ENCODE assay signal across 8 mouse cellular contexts in the genomic region with DNA sequence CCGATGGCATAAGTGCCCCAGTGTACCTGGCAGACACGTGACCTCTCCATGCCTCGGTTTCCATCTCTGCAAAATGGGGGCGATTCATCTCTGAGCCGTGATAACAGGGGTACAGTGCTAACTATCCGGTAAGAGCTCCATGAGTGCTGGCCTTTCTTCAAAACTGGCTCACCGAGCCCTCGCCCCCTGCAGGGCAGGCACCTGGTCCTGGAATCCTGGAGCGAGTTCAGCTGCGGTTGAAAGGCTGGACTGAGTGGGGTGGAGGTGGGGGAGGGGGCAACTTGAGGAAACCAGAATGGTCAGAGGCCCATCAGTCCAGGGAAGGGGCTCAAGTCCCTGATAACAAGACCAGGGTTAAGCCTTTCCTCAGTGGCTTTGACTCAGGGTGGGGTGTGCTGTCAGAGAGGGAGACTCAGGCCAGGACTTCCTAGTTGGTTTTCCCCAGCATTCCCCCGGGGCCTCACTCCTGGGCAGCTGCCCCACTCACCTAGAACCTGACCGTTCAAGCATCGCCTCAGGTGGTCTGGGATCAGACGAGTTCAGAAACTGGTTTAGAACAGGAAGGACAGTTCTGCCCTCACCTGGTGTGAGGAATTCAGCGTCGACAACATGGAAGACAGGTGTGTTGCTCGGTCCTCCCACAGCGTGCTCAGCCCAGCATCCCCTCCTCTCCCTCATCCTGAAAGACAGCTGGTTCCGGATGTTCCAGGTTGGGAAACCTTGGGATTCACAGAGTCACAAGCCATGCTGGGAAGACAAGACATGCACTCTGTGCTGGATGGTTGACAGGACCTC. TPM values are rescaled to one million over a fixed set of nuclear protein-coding genes. Genes with fewer than 3 reads are reported as not detected.
A peak's percentile ranks its signal among the peaks of the same experiment; 100 is the strongest.
DNase-seq lines count a peak whose midpoint lies in the region; ATAC-seq and TF ChIP-seq lines count a peak whose summit lies in the region.

No protein-coding gene starts in this region.

- no peaks in the 10 kb centered on the region for H3K36me3 ChIP-seq in kidney, postnatal 0 days (ENCODE audit: insufficient read depth, low read length)
- no peaks in the 10 kb centered on the region for H3K36me3 ChIP-seq in forebrain, postnatal 0 days (ENCODE audit: insufficient read depth)
- H3K36me3 ChIP-seq in midbrain, embryonic 15.5 days (replicated peaks) = no peaks in the 10 kb centered on the region

- no peak overlapping the region for H3K27ac ChIP-seq in kidney, postnatal 0 days
- H3K27ac ChIP-seq in cerebellum, adult 2 months (ENCODE audit: insufficient read depth, low read length) = peak overlapping the region; percentile 96
- no peak overlapping the region for H3K27ac ChIP-seq in forebrain, postnatal 0 days (ENCODE audit: low read depth, low read length)
- H3K27ac ChIP-seq in midbrain, embryonic 15.5 days = no peak overlapping the region

- no peaks in the 10 kb centered on the region for H3K9me3 ChIP-seq in kidney, postnatal 0 days (replicated peaks; ENCODE audit: low read length)
- no peaks in the 10 kb centered on the region for H3K9me3 ChIP-seq in forebrain, postnatal 0 days (ENCODE audit: low read length)
- no peaks in the 10 kb centered on the region for H3K9me3 ChIP-seq in midbrain, embryonic 15.5 days

- intact Hi-C loops in left cerebral cortex, postnatal 4 days (cut with DNase I) = no loop called here

- 24% methylated on average over 19 of the region's 19 CpGs for WGBS in kidney, postnatal 0 days
- 8% methylated on average over 19 of the region's 19 CpGs for WGBS in cerebellum, adult 2 months
- 26% methylated on average over 19 of the region's 19 CpGs for WGBS in forebrain, postnatal 0 days
- 24% methylated on average over 19 of the region's 19 CpGs for WGBS in midbrain, embryonic 15.5 days

- no peak for DNase-seq in kidney, postnatal 0 days (ENCODE audit: low spot score)
- no peak for DNase-seq in kidney, adult 8-10 months
- peak; percentile 80 for DNase-seq in cerebellum, adult 2 months
- no peak for DNase-seq in forebrain, postnatal 0 days
- DNase-seq in left cerebral cortex, postnatal 4 days = no peak
- no peak for DNase-seq in thymus, adult 18-20 months
- no peak for DNase-seq in layer of hippocampus, adult 18-20 months (ENCODE audit: low spot score in 2 of 2)

- peaks cover 8% of the 10 kb centered on the region; the same call in 1 of the 2 replicates for H3K4me1 ChIP-seq in kidney, postnatal 0 days (replicated peaks; ENCODE audit: insufficient read depth, low read length)
- H3K4me1 ChIP-seq in cerebellum, adult 2 months (ENCODE audit: control insufficient read depth, insufficient read depth, low read length) = peaks cover 39% of the 10 kb centered on the region
- H3K4me1 ChIP-seq in forebrain, postnatal 0 days (ENCODE audit: insufficient read depth) = no peaks in the 10 kb centered on the region
- H3K4me1 ChIP-seq in midbrain, embryonic 15.5 days = peaks cover 14% of the 10 kb centered on the region

- H3K9ac ChIP-seq in kidney, postnatal 0 days (ENCODE audit: low read depth, low read length) = no peak overlapping the region
- H3K9ac ChIP-seq in forebrain, postnatal 0 days = 0 out of 2 replicates have a peak overlapping the region, but pooled peaks have one; percentile 56
- no peak overlapping the region for H3K9ac ChIP-seq in midbrain, embryonic 15.5 days

- peak; percentile 42; the same call in 1 of the 2 replicates for TF ChIP-seq CTCF in kidney, postnatal 0 days (IDR thresholded peaks at IDR 0.05; ENCODE audit: low read depth)
- TF ChIP-seq CTCF in cerebellum, adult 2 months (IDR thresholded peaks at IDR 0.05; ENCODE audit: borderline replicate concordance, insufficient read depth, low read depth, low read length) = no peak
- TF ChIP-seq CTCF in forebrain, postnatal 0 days (IDR thresholded peaks at IDR 0.05; ENCODE audit: low read depth) = no peak

- peak; percentile 37; the same call in 1 of the 2 replicates for ATAC-seq in kidney, postnatal 0 days (replicated peaks; ENCODE audit: low FRiP score, low read depth)
- no peak for ATAC-seq in forebrain, postnatal 0 days
- ATAC-seq in midbrain, embryonic 15.5 days (replicated peaks) = peak; percentile 24

- H3K4me2 ChIP-seq in kidney, postnatal 0 days (ENCODE audit: low read length) = peak overlapping the region; percentile 89
- H3K4me2 ChIP-seq in forebrain, postnatal 0 days (ENCODE audit: low read depth) = peak overlapping the region; percentile 97
- peak overlapping the region; percentile 80 for H3K4me2 ChIP-seq in midbrain, embryonic 15.5 days

- no peaks in the 10 kb centered on the region for H3K27me3 ChIP-seq in kidney, postnatal 0 days (ENCODE audit: insufficient read depth, low read length)
- H3K27me3 ChIP-seq in cerebellum, adult 2 months (ENCODE audit: control insufficient read depth, insufficient read depth, low read length) = no peaks in the 10 kb centered on the region
- peaks cover 6% of the 10 kb centered on the region; the same call in 1 of the 2 replicates for H3K27me3 ChIP-seq in forebrain, postnatal 0 days (ENCODE audit: insufficient read depth, low read length)
- peaks cover 9% of the 10 kb centered on the region for H3K27me3 ChIP-seq in midbrain, embryonic 15.5 days (replicated peaks)

- no peak overlapping the region for H3K4me3 ChIP-seq in kidney, postnatal 0 days (replicated peaks; ENCODE audit: low read depth, low read length)
- peak overlapping the region; percentile 88 for H3K4me3 ChIP-seq in cerebellum, adult 2 months (replicated peaks; ENCODE audit: insufficient read depth, low read depth, low read length)
- H3K4me3 ChIP-seq in forebrain, postnatal 0 days (ENCODE audit: low read depth, low read length) = peak overlapping the region; percentile 40
- H3K4me3 ChIP-seq in midbrain, embryonic 15.5 days = peak overlapping the region; percentile 42

- TF ChIP-seq POLR2A in cerebellum, adult 2 months (IDR thresholded peaks at IDR 0.05; ENCODE audit: borderline replicate concordance, insufficient read depth, low read length) = no peak

RNA-seq across cellular contexts. Expression of gene Phactr3, which starts 1.0 kb away (rescaled TPM):
- polyA plus RNA-seq in kidney, postnatal 0 days (2015; fragmentation: Nextera tagmentation; extraction: Ambion mirVana) = 0.39 and 0.55 TPM in 2 replicates
- polyA plus RNA-seq in cerebellum, adult 2 months (2012; rRNA removed) = 75.5 and 79.8 TPM in 2 replicates
- total RNA-seq in forebrain, postnatal 0 days (2014; rRNA removed) = 152 and 170 TPM in 2 replicates
- polyA plus RNA-seq in forebrain, postnatal 0 days (2015; fragmentation: Nextera tagmentation; extraction: Ambion mirVana) = 97.8 and 98.2 TPM in 2 replicates
- 66.3 and 67.1 TPM in 2 replicates for polyA plus RNA-seq in midbrain, embryonic 15.5 days (2015; fragmentation: Nextera tagmentation; extraction: Ambion mirVana)
- 100 to 1,000 TPM; 128 to 133 TPM for total RNA-seq in left cerebral cortex, postnatal 4 days (2021)
- total RNA-seq in layer of hippocampus, adult 18-20 months (2021) = 100 to 1,000 TPM; 146 to 149 TPM

RNA-seq across cellular contexts. Expression of gene Zfp931, which starts 41.5 kb away (rescaled TPM):
- polyA plus RNA-seq in kidney, postnatal 0 days (2015; fragmentation: Nextera tagmentation; extraction: Ambion mirVana) = 16.7 and 16.9 TPM in 2 replicates
- 17.1 and 19.5 TPM in 2 replicates for polyA plus RNA-seq in cerebellum, adult 2 months (2012; rRNA removed)
- total RNA-seq in forebrain, postnatal 0 days (2014; rRNA removed) = 12.6 and 16.0 TPM in 2 replicates
- polyA plus RNA-seq in forebrain, postnatal 0 days (2015; fragmentation: Nextera tagmentation; extraction: Ambion mirVana) = 10.9 and 13.1 TPM in 2 replicates
- polyA plus RNA-seq in midbrain, embryonic 15.5 days (2015; fragmentation: Nextera tagmentation; extraction: Ambion mirVana) = 15.0 TPM in 2 replicates
- total RNA-seq in left cerebral cortex, postnatal 4 days (2021) = 10 to 100 TPM; 12.4 to 13.2 TPM
- 10 to 100 TPM; 29.1 to 31.8 TPM for total RNA-seq in layer of hippocampus, adult 18-20 months (2021)

Comparison
In these comparisons a context has a peak if more than half of its experiments do, and no peak if none do; other contexts are left out.
1. DNase-seq: peak in cerebellum, adult 2 months (2 of 2); none in kidney, postnatal 0 days (single experiment), kidney, adult 8-10 months (0 of 2), forebrain, postnatal 0 days (single experiment), left cerebral cortex, postnatal 4 days (single experiment), thymus, adult 18-20 months (0 of 2) and layer of hippocampus, adult 18-20 months (0 of 2).
2. RNA of gene Phactr3, which starts 1.0 kb away (polyA plus RNA-seq): 97.8 to 98.2 TPM in forebrain, postnatal 0 days, 75.5 to 79.8 TPM in cerebellum, adult 2 months and 66.3 to 67.1 TPM in midbrain, embryonic 15.5 days; 0.39 to 0.55 TPM in kidney, postnatal 0 days; every median in the first group is over 10 times any median in the second.
3. Peak in every context shown above with its lines, with median percentiles within 50 percentile points of each other: H3K4me2 ChIP-seq.